Mouse (Mus musculus) limb, embryonic 15.5 days (tissue): ENCODE measurements at regions not wholly inside any gene's neighbourhood (a gene's known extent, or its start where the extent isn't known, plus 50 kb on each side); places are given as distances from the start of the nearest gene placed in this dataset.

Experiments
- ATAC-seq: fragments of 200-750 bp; cut with Nextera tagmentation; 2 replicates; pipeline ENCODE4 v1.8.0; 2017; ENCODE audit warnings: low read depth, moderate TSS enrichment; ENCODE audit not compliant: insufficient number of reproducible peaks, low FRiP score, low TSS enrichment
- H3K27ac ChIP-seq: fragments of 300-500 bp; sonication (generic); 2 replicates; pipeline ENCODE4 v1.5.1; 2015; ENCODE audit warnings: moderate library complexity, mild to moderate bottlenecking, inconsistent platforms
- H3K27me3 ChIP-seq: fragments of 300-500 bp; sonication (generic); 2 replicates; pipeline ENCODE4 v1.6.1; 2015; ENCODE audit warnings: inconsistent platforms
- H3K36me3 ChIP-seq: fragments of 300-500 bp; sonication (generic); 2 replicates; pipeline ENCODE4 v1.6.1; 2015; ENCODE audit warnings: inconsistent platforms
- H3K4me1 ChIP-seq: fragments of 300-500 bp; sonication (generic); 2 replicates; pipeline ENCODE4 v1.6.1; 2015; ENCODE audit warnings: inconsistent platforms
- H3K4me2 ChIP-seq: fragments of 300-500 bp; sonication (generic); 2 replicates; pipeline ENCODE4 v1.6.1; 2015; ENCODE audit warnings: mild to moderate bottlenecking, inconsistent platforms
- H3K4me3 ChIP-seq: fragments of 300-500 bp; sonication (generic); 2 replicates; pipeline ENCODE4 v1.5.1; 2015; ENCODE audit warnings: mild to moderate bottlenecking, inconsistent platforms
- H3K9ac ChIP-seq: fragments of 300-500 bp; sonication (generic); 2 replicates; pipeline ENCODE4 v1.6.1; 2015; ENCODE audit warnings: inconsistent platforms
- H3K9me3 ChIP-seq: fragments of 300-500 bp; sonication (generic); 2 replicates; pipeline ENCODE4 v1.6.1; 2016; ENCODE audit warnings: inconsistent platforms
- WGBS: fragments of 180-500 bp; shearing (Covaris S2); methylation state at CpG from one replicate; pipeline ENCODE4 v1.1.7; 2015; 5-methylcytosine and 5-hydroxymethylcytosine counted together

GRCm38 (mm10) chr12:15702137-15702536 lies 114.6 kb downstream of the Trib2 start:
- no peak overlapping the region for H3K9ac ChIP-seq
- ATAC-seq = no peak
- H3K27ac ChIP-seq = no peak overlapping the region
- no peak overlapping the region for H3K4me2 ChIP-seq
- no peaks in the 10 kb centered on the region for H3K27me3 ChIP-seq
- peaks cover 14% of the 10 kb centered on the region for H3K4me1 ChIP-seq
- H3K9me3 ChIP-seq = no peaks in the 10 kb centered on the region
- no peak overlapping the region for H3K4me3 ChIP-seq
- no peaks in the 10 kb centered on the region for H3K36me3 ChIP-seq
- 97% methylated on average over 1 of the region's 1 CpGs for WGBS

- Histone ChIP-seq H3K36me3 (no peaks in the 10 kb centered on the region), H3K4me3 (no peak overlapping the region), H3K4me1 (peaks cover 14% of the 10 kb centered on the region), H3K9ac (no peak overlapping the region), H3K4me2 (0 out of 2 replicates have a peak overlapping the region, but pooled peaks have one; percentile 5), H3K27ac (peak overlapping the region; percentile 69), H3K27me3 (no peaks in the 10 kb centered on the region), H3K9me3 (no peaks in the 10 kb centered on the region)
- WGBS = 6% methylated on average over 4 of the region's 4 CpGs
- peak; percentile 84 for ATAC-seq
Observed at GRCm38 (mm10) chr12:15698829-15699228, 117.9 kb downstream of the Trib2 start.

- Histone ChIP-seq H3K27ac (peak overlapping the region; percentile 69), H3K27me3 (no peaks in the 10 kb centered on the region), H3K4me3 (no peak overlapping the region), H3K9me3 (no peaks in the 10 kb centered on the region), H3K4me2 (no peak overlapping the region), H3K9ac (no peak overlapping the region), H3K36me3 (no peaks in the 10 kb centered on the region), H3K4me1 (peaks cover 14% of the 10 kb centered on the region)
- WGBS = 49% methylated on average over 6 of the region's 6 CpGs
- ATAC-seq = peak; percentile 69
Observed at GRCm38 (mm10) chr12:15698042-15698771, 118.5 kb downstream of the Trib2 start.

GRCm38 (mm10) chr12:15688342-15688741 lies 128.4 kb downstream of the Trib2 start:
- Histone ChIP-seq H3K9me3 (no peaks in the 10 kb centered on the region), H3K4me3 (no peak overlapping the region), H3K9ac (no peak overlapping the region), H3K27ac (no peak overlapping the region), H3K4me2 (no peak overlapping the region), H3K4me1 (no peaks in the 10 kb centered on the region), H3K36me3 (no peaks in the 10 kb centered on the region), H3K27me3 (no peaks in the 10 kb centered on the region)
- 70% methylated on average over 2 of the region's 2 CpGs for whole genome bisulfite sequencing
- ATAC-seq = no peak

GRCm38 (mm10) chr12:15684311-15684710 lies 132.4 kb downstream of the Trib2 start:
- H3K9ac ChIP-seq = no peak overlapping the region
- ATAC-seq = no peak
- H3K36me3 ChIP-seq = no peaks in the 10 kb centered on the region
- no peak overlapping the region for H3K4me2 ChIP-seq
- H3K27ac ChIP-seq = no peak overlapping the region
- H3K4me1 ChIP-seq = no peaks in the 10 kb centered on the region
- no peaks in the 10 kb centered on the region for H3K27me3 ChIP-seq
- no peaks in the 10 kb centered on the region for H3K9me3 ChIP-seq
- 62% methylated on average over 5 of the region's 5 CpGs for WGBS
- H3K4me3 ChIP-seq = no peak overlapping the region

DNA sequence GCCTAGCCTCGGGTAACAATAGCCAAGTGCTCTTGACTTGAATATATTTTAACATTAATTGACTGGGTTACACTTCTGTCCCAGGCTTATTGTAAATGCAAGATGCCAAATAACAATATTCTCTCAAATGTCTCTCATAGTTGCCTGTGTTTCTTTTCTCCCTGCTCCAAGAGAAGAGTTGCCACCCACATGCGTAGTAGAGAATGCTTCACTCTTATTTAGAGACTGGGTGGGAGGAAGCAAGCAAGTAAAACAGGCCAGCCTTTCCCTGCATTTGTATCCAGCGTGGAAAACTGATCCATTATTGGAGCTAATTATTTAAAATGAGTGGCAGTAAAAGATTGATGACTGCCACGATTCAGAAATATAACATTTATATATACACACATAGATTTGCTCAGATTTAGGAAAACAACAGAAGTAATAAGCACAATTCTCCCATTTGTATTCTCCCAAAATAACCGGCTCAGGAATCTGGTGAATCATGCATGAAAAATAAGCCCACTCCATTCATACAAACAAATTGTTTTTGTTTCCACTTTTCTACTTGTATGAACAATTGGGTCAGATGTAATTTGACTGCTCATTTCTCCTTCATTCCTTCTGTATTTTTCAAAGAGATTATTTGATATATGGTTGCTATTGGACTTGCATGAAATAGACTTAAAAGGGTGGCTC lies 134.9 kb downstream of the Trib2 start:
- H3K9ac ChIP-seq = no peak overlapping the region
- no peak overlapping the region for H3K4me3 ChIP-seq
- no peak overlapping the region for H3K4me2 ChIP-seq
- no peaks in the 10 kb centered on the region for H3K27me3 ChIP-seq
- no peaks in the 10 kb centered on the region for H3K9me3 ChIP-seq
- no peak for ATAC-seq
- H3K4me1 ChIP-seq = no peaks in the 10 kb centered on the region
- H3K27ac ChIP-seq = no peak overlapping the region
- no peaks in the 10 kb centered on the region for H3K36me3 ChIP-seq
- 79% methylated on average over 5 of the region's 5 CpGs for WGBS

DNA sequence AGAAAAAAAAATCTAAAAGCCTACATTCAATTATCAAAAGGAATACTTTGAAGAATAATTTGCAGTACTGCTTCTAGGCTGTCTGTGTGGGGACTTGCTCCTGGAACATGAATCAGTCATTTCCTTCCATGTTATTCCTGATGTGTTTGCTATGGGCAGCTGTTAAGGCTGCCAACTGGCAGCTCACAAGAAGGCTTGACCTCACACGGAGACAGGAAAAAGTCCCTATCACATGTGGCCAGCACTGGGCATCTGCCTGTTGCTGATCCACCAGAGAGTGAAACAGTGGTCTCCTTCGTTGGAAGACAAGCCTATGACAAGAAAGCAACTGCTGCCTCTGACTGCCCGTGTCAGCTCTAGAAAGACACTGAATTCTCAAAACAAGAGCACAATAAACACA lies 140.6 kb downstream of the Trib2 start:
- Histone ChIP-seq H3K27ac (no peak overlapping the region), H3K9me3 (no peaks in the 10 kb centered on the region), H3K9ac (no peak overlapping the region), H3K27me3 (no peaks in the 10 kb centered on the region), H3K4me1 (no peaks in the 10 kb centered on the region), H3K36me3 (no peaks in the 10 kb centered on the region), H3K4me2 (no peak overlapping the region), H3K4me3 (no peak overlapping the region)
- ATAC-seq = no peak
- WGBS = 65% methylated on average over 3 of the region's 3 CpGs

DNA sequence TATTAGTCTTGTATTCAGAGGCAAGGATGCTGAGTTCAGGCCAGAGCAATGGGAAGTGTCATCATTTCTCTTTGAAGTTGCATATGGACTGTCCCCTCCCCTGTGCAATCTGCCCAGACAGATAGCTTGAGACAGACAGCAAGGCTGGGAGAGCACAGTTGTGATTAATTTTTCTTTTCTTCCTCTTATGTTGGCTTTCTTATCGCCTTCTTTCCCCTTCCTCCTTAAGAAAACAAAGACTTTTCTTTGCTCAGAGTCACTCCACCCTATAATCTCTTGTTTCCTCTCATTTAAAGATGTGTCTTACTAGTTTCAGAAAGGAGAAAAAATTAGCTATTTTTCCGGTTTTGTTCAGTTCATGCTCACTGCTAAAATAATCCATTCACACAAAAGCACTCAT lies 157.0 kb downstream of the Trib2 start:
- no peaks in the 10 kb centered on the region for H3K36me3 ChIP-seq
- H3K4me2 ChIP-seq = no peak overlapping the region
- no peak overlapping the region for H3K4me3 ChIP-seq
- WGBS = 82% methylated on average over 2 of the region's 2 CpGs
- ATAC-seq = no peak
- H3K9me3 ChIP-seq = no peaks in the 10 kb centered on the region
- no peak overlapping the region for H3K27ac ChIP-seq
- H3K9ac ChIP-seq = no peak overlapping the region
- no peaks in the 10 kb centered on the region for H3K4me1 ChIP-seq
- no peaks in the 10 kb centered on the region for H3K27me3 ChIP-seq

GRCm38 (mm10) chr12:15659332-15659731 lies 157.4 kb downstream of the Trib2 start:
- ATAC-seq = no peak
- no peak overlapping the region for H3K9ac ChIP-seq
- no peak overlapping the region for H3K4me3 ChIP-seq
- H3K27ac ChIP-seq = no peak overlapping the region
- no peaks in the 10 kb centered on the region for H3K36me3 ChIP-seq
- no peaks in the 10 kb centered on the region for H3K9me3 ChIP-seq
- H3K4me2 ChIP-seq = no peak overlapping the region
- WGBS = 55% methylated on average over 2 of the region's 2 CpGs
- H3K27me3 ChIP-seq = no peaks in the 10 kb centered on the region
- no peaks in the 10 kb centered on the region for H3K4me1 ChIP-seq

DNA sequence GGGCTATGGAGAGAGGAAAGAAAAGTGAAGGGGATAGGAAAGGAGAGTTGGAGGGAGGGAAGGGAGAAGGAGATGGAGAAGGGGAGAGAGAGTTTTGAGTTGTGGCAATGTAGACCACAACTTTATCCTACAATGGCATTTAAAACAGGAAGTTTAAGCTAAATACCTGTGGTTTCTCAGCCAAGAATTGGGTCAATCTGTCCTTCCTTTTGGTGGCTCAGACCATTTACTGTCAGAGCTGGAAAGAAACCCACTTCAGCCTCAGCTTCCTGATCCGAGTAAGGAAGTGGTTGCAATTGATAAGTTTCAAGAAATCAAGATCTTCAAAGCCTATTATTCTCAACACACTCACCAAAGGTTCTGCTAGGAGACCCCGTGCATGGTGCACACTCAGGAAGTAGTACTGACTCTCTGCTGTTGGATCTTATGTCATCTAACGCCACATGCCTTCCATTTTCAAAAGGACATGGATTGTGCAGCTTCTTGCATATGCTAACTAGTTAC lies 158.9 kb downstream of the Trib2 start:
- Histone ChIP-seq H3K27me3 (no peaks in the 10 kb centered on the region), H3K4me3 (no peak overlapping the region), H3K36me3 (no peaks in the 10 kb centered on the region), H3K4me2 (no peak overlapping the region), H3K9ac (no peak overlapping the region), H3K4me1 (peaks cover 5% of the 10 kb centered on the region; the same call in 1 of the 2 replicates), H3K27ac (no peak overlapping the region), H3K9me3 (no peaks in the 10 kb centered on the region)
- 81% methylated on average over 3 of the region's 3 CpGs for WGBS
- no peak for ATAC-seq

DNA sequence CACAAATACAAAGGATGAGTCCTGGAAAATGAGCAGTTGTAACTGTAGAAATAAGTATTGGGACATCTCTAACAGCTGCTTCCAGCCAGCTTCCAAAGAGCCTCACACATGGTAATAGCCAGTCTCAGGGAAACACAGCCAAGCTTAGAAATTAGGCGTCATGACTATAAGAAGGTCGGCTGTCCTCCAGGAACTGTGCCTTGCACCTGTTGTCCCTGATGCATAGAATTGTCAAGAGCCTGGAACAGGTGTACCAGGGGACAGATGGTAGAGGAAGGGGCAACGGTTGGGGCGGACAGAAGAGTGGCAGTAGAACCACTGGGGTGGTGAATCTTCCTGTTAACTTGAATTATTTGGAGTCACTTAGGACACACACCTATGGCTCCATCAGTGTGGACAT lies 162.1 kb downstream of the Trib2 start:
- H3K27me3 ChIP-seq = no peaks in the 10 kb centered on the region
- no peaks in the 10 kb centered on the region for H3K9me3 ChIP-seq
- WGBS = 88% methylated on average over 4 of the region's 4 CpGs
- H3K9ac ChIP-seq = no peak overlapping the region
- no peak overlapping the region for H3K27ac ChIP-seq
- peak; percentile 35; the same call in 1 of the 2 replicates for ATAC-seq
- no peak overlapping the region for H3K4me3 ChIP-seq
- no peak overlapping the region for H3K4me2 ChIP-seq
- no peaks in the 10 kb centered on the region for H3K36me3 ChIP-seq
- H3K4me1 ChIP-seq = peaks cover 5% of the 10 kb centered on the region; the same call in 1 of the 2 replicates

DNA sequence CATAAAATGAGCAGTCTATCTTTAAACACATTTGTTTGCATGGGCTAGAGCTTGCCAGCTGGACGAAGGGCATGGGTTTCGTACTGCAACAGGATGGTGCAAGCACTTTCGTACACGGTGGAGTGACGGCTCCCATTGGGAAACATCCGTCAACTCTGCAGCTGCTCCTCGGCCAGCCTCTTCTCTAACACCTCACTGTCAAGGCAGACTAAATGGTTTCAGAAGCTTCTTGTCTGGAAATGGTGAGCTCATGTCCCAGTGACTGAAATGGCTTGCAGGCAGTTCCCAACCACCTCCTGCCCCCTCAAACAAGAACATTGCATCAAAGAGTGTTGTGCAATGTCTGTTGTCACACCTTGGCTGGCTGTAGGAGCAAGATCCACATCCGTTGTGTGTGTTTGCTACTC lies 163.4 kb downstream of the Trib2 start:
- H3K9me3 ChIP-seq = no peaks in the 10 kb centered on the region
- H3K4me3 ChIP-seq = no peak overlapping the region
- H3K36me3 ChIP-seq = no peaks in the 10 kb centered on the region
- ATAC-seq = no peak
- H3K4me2 ChIP-seq = no peak overlapping the region
- no peak overlapping the region for H3K9ac ChIP-seq
- H3K27me3 ChIP-seq = no peaks in the 10 kb centered on the region
- H3K27ac ChIP-seq = no peak overlapping the region
- H3K4me1 ChIP-seq = peaks cover 5% of the 10 kb centered on the region; the same call in 1 of the 2 replicates
- WGBS = 31% methylated on average over 8 of the region's 8 CpGs
